Mouse (Mus musculus) erythroblast, embryonic 14.5 days (primary cell): Measurements from ENCODE around the gene Tmem212.

ENCODE experiments used
- GATA1 ChIP-seq: IDR thresholded peaks from 2 replicates; pipeline ENCODE4 v1.6.1; 2012; ENCODE audit warnings: low read length, inconsistent platforms, mixed read lengths
- TAL1 ChIP-seq: IDR thresholded peaks from 3 replicates; pipeline ENCODE4 v1.6.1; 2012; ENCODE audit warnings: low read length, inconsistent platforms, mixed read lengths

DNA sequence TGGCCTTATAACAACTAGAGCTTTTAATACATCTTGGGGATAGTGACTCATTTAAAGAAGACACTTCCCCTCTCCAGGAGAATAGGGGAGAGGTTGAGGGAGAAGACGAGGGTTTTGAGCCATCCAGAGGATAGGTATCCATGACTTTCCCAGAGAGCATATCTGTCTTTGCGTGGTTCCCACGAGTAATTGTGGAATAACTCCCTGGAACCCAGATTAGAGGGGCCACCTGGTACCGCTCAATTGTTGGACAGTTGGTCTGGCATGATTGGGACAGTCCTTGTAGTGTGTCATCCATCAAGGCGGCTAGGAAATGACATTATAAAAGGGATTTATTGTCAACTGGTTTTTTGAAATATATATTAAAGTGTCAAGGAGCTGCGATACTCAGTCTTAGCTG is 35.1 kb downstream of the Tmem212 start:
- no peak for TF ChIP-seq GATA1
- TF ChIP-seq TAL1: no peak
